Mouse (Mus musculus) spleen, postnatal 10 days (tissue): ENCODE measurements around the gene Cdkl1.

Experiments used
- DNase-seq, 2 experiments: peaks; one replicate each; pipeline ENCODE4 v3.0.0; 2021 to 2022; ENCODE audit warnings: low spot score in 2 of 2

Cdkl1 gene

GRCm38 (mm10) chr12:69790530-69791505 lies at the start of gene Cdkl1:
TSS of gene Cdkl1 (minus strand) at chr12:69791267.
- DNase-seq, result peak; percentile 88 to 90

- no peak for DNase-seq
Observed at GRCm38 (mm10) chr12:69838376-69838775, 47.3 kb upstream of the Cdkl1 start.

- DNase-seq, result no peak
Observed at GRCm38 (mm10) chr12:69833982-69834604, 43.0 kb upstream of the Cdkl1 start.

- no peak for DNase-seq
Observed at GRCm38 (mm10) chr12:69831239-69831910, 40.3 kb upstream of the Cdkl1 start.

- no peak for DNase-seq
Observed at GRCm38 (mm10) chr12:69828214-69828613, 37.1 kb upstream of the Cdkl1 start.

GRCm38 (mm10) chr12:69824881-69825597 lies 34.0 kb upstream of the Cdkl1 start:
- DNase-seq, result no peak

GRCm38 (mm10) chr12:69814272-69814671 lies 23.2 kb upstream of the Cdkl1 start:
- DNase-seq, result no peak

GRCm38 (mm10) chr12:69813596-69813995 lies 22.5 kb upstream of the Cdkl1 start:
- DNase-seq, result no peak

- DNase-seq, result no peak
Observed at GRCm38 (mm10) chr12:69812986-69813385, 21.9 kb upstream of the Cdkl1 start.

GRCm38 (mm10) chr12:69811976-69812375 lies 20.9 kb upstream of the Cdkl1 start:
- no peak for DNase-seq

GRCm38 (mm10) chr12:69809439-69809838 lies 18.4 kb upstream of the Cdkl1 start:
- DNase-seq, result no peak

- DNase-seq, result no peak
Observed at GRCm38 (mm10) chr12:69807399-69807985, 16.4 kb upstream of the Cdkl1 start.

GRCm38 (mm10) chr12:69805148-69805547 lies 14.1 kb upstream of the Cdkl1 start:
- DNase-seq, result no peak

GRCm38 (mm10) chr12:69804393-69805070 lies 13.5 kb upstream of the Cdkl1 start:
- no peak for DNase-seq

GRCm38 (mm10) chr12:69803196-69803595 lies 12.1 kb upstream of the Cdkl1 start:
- no peak for DNase-seq

GRCm38 (mm10) chr12:69800586-69800985 lies 9.5 kb upstream of the Cdkl1 start:
- DNase-seq, result no peak

- DNase-seq, result no peak
Observed at GRCm38 (mm10) chr12:69796311-69796710, 5.2 kb upstream of the Cdkl1 start.

GRCm38 (mm10) chr12:69789766-69790529 lies 1.1 kb downstream of the Cdkl1 start:
- no peak for DNase-seq

- DNase-seq, result no peak
Observed at GRCm38 (mm10) chr12:69788380-69788779, 2.7 kb downstream of the Cdkl1 start.

- no peak for DNase-seq
Observed at GRCm38 (mm10) chr12:69785471-69785870, 5.6 kb downstream of the Cdkl1 start.
